Mouse (Mus musculus) thymus, postnatal 25 days (tissue): ENCODE data around the gene Ero1lb.
"Not testable (repeated sequence)": the region's sequence is repeated elsewhere in the genome, so short reads cannot be mapped to it uniquely, and the experiment has no call there.

Experiments used
- DNase-seq: peaks from one replicate; pipeline ENCODE4 v3.0.0; 2022

Gene Ero1lb

DNA sequence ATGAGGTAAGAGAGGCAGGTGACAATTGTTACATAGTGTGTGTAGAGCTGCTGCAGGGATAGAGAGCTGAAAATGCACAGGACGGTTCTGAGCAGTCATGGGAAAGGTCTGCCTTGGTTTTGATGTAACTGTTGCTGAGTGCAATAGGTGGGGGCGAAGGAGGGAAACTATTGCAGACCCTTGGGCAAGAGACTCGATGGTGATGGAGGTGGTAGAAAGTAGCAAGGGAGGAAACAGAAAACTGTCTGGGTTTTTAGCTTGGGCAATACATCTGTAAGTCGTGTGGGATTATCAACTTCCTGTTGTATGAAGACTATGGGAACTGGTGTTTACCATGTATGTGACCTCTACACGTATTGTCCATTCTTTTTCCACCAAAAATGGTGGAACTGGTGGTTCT, 12.5 kb downstream of the Ero1lb start:
- DNase-seq, result no peak

- DNase-seq, result peak; percentile 80
These were observed 23.3 kb downstream of the Ero1lb start for GRCm38 (mm10) chr13:12589003-12589402.

DNA sequence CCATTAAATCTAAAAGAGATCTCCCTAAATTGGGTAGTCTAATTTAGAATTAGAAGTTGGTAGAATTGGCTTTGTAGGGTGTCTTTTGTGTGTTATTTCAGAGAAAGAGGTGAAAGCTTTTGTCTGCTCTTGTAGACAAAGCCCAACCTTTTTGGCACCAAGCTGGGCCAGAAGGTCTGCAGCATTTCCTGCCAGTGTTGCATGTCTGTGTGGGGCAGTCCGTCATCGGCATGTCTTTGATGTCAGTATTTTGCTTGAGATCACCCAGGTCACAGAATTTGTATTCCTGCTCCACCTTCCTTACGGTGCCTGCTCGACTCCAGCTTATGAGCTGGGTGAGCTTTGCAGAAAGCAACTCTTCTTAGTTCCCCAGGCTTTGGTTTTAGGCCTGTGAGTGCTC, 31.4 kb downstream of the Ero1lb start:
- DNase-seq, result not testable (repeated sequence)

DNA sequence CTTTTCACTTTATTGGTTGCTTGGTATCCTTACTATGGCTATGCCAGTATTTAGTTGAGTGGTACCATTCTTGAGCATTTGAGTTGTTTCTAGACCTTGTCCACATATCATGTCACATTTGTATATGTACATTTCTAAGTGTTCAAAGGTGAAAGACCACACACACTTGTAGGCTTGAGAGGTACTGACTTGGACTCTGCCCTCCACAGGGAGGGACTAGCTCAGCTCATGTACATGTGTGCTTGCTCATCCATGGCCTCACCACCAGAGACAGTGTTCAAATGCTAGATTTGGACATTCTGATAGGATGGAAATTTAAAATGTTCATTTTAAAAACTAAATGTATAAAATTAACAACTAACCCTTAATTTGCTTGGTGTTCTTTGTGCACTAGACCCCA, 44.5 kb downstream of the Ero1lb start:
- not testable (repeated sequence) for DNase-seq

- not testable (repeated sequence) for DNase-seq
These were observed 48.4 kb downstream of the Ero1lb start for GRCm38 (mm10) chr13:12614026-12614425.

DNA sequence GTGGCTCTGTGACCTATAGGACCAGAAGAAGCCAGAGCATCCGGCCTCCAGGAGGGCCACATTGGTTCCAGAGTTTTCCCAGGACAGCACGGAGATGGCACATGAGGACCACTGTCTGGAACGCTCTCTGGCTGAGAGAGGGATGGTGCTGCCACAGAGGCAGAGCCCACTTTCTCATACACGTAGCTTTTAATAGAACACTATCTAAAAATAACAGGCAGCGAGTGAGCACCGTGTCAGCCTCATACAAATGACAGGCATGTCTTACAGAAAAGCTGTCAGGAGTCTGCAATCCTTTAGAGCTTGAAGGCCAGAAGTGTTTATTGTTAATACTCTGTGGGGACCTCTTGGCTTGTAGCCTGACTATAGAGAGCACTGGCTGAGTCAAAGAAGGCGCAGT, 48.9 kb downstream of the Ero1lb start:
- DNase-seq, result not testable (repeated sequence)

DNA sequence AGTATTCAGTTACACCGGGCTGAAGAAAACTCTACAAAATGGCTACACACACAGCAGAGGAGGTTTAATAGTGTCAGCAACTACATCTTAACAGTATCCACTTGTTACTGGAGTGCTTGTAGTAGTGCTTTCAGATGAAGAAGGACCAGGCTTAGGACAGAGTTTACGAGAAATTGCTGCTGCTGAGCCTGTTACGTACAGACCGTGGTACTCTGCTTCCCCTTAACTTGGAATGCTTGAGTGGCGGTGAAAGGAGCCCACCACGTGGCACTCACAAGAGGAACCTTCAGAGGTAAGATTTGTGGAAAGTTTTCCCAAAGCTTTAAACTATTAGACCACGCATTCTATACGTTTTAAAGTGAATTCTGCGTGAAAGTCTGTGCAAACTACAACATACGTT, 49.3 kb downstream of the Ero1lb start:
- not testable (repeated sequence) for DNase-seq

DNA sequence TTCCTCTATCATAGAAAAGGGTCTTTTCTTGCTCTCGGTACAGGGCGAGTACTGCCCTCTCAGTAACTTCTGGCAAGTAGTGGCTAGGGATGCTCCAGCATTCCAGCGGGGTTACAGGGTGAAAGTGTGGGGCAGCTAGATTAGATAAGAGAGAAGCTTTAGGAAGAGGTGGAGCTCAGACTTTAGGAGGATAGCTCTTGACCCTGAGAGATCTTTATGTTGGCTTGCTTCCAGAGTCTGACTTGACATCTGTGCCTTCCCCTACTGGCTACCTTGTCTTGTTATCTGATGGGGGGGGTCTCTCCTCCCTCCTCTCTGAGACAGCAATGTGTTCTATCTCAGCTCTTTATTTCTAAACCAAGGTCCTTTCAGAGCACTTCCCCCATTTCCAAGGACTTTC, 50.8 kb downstream of the Ero1lb start:
- not testable (repeated sequence) for DNase-seq

GRCm38 (mm10) chr13:12619808-12620207, 54.1 kb downstream of the Ero1lb start:
- DNase-seq, result not testable (repeated sequence)

DNA sequence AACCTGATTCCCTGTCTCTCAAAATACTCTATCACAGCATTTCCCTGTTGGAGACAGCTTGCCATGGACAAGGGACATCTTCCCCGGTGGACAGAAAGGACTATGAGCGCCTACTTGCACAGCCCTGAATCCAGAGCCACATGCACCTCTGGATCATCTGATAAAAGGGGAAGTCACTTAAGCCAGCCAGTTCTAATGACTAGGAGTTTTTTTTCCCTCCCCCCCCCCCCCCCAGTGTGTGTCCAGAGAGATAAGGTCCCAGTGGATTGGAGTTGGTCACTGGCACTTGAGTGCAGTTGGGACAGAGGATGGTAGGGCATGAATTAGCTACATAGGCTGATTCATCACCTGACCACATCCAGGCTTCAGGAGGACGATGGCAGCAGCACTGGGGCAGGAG, 60.4 kb downstream of the Ero1lb start:
- not testable (repeated sequence) for DNase-seq

DNA sequence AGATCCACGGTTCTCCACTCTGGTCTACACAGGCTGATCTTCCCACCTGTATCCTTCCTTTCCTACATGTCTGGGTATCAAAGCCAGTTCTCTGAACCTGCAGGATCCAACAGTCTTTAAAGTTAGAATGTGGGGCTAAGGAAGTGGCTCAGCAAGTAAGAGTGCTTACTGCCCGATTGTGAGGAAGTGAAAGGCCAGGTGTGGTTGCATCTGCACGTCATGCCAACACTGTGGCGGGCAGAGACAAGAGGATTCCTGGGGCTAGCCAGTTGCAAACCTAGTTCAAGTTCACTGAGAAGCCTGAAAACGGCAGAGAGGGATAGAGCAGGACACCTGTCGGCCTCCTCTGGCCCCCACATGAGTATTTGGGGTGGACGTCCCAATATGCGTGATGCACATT, 62.1 kb downstream of the Ero1lb start:
- DNase-seq, result not testable (repeated sequence)

DNA sequence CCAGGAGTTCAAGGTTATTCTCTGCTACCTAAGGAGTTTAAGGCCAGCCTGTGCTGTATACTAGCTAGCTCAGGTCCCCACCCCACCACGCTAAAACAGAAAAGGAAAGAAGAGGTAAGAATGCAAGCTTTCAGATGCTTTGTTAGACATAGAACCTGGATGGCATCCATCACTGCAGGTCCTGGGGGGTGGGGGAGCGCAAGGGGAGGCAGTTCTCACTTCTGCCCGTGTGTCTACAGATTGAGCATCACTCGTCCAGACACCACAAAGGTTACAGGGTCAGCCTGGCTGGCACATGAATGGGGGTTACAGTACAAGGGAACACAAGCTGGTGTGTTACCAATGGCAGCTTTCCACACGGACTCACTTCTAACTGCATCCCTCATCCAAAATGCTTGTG, 62.5 kb downstream of the Ero1lb start:
- DNase-seq, result not testable (repeated sequence)

GRCm38 (mm10) chr13:12630252-12630651, 64.6 kb downstream of the Ero1lb start:
- not testable (repeated sequence) for DNase-seq

DNA sequence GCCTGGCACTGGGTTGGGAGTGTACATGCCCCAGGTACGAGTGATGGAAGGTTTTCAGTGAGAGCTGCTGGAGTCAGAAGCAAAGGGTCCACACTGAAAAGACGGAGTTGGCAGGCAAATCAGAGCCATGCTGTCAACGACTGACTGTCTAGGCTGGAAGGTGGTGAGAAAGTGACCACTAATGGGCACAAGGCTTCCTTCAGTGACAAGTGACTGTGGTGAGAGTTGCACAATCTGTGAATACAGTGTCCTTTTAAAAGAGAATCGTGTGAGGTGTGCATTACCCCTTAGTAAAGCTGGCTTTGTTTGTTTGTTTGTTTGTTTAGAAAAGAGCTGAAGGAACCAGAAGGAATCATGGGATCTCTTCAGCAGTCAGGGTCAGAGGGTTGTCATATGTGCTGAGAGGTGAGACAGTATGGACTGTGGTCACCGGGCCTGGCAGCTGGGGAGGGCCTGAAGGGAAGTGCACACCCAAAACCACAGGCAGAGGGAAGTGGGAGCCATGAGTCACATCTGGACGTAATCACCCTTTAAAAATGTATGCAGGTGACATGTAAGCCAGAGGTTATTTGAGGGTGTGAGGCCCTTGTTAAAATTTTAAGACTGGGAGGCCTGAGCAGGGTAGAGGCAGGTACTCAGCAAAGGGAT, 69.4 kb downstream of the Ero1lb start:
- DNase-seq, result not testable (repeated sequence)

GRCm38 (mm10) chr13:12642795-12643194, 77.1 kb downstream of the Ero1lb start:
- not testable (repeated sequence) for DNase-seq

GRCm38 (mm10) chr13:12646676-12647075, 81.0 kb downstream of the Ero1lb start:
- DNase-seq, result not testable (repeated sequence)

GRCm38 (mm10) chr13:12650020-12650876, 84.6 kb downstream of the Ero1lb start:
- DNase-seq, result peak; percentile 59

DNA sequence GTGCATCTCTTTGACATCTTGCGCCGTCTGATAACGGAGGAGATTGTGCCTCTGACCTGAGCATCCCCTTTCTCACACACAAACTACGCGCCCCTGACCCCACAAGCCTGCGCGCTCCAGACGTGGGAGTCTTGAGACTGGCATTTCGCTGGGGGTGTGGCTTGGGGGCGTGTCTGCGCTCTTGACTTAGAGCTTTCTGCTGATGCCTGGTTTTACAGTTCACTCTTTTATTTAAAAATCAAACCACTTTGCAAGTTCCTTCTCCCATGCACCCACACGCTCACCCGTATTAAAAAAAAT, 85.2 kb downstream of the Ero1lb start:
- peak; percentile 55 for DNase-seq
